Mouse (Mus musculus) forebrain, embryonic 15.5 days (tissue): ENCODE results near the gene 1810055G02Rik. TPM values are rescaled to one million over a fixed set of nuclear protein-coding genes. Genes with fewer than 3 reads are reported as not detected.

Experiments used
- ATAC-seq: fragments of 200-750 bp; cut with Nextera tagmentation; replicated peaks from 2 replicates; pipeline ENCODE4 v1.8.0; 2017; ENCODE audit warnings: mild to moderate bottlenecking, moderate TSS enrichment, moderate library complexity
- H3K27ac ChIP-seq: fragments of 300-500 bp; sonication (generic); replicated peaks from 2 replicates; pipeline ENCODE4 v1.5.1; 2015; ENCODE audit warnings: mild to moderate bottlenecking, inconsistent platforms
- H3K27me3 ChIP-seq: fragments of 300-500 bp; sonication (generic); 2 replicates; pipeline ENCODE4 v1.6.1; 2015; ENCODE audit warnings: inconsistent platforms
- H3K36me3 ChIP-seq: fragments of 300-500 bp; sonication (generic); 2 replicates; pipeline ENCODE4 v1.6.1; 2015; ENCODE audit warnings: mild to moderate bottlenecking, inconsistent platforms
- H3K4me1 ChIP-seq: fragments of 300-500 bp; sonication (generic); 2 replicates; pipeline ENCODE4 v1.6.1; 2015; ENCODE audit warnings: inconsistent platforms
- H3K4me2 ChIP-seq: fragments of 300-500 bp; sonication (generic); replicated peaks from 2 replicates; pipeline ENCODE4 v1.6.1; 2015; ENCODE audit warnings: mild to moderate bottlenecking, inconsistent platforms
- H3K4me3 ChIP-seq: fragments of 300-500 bp; sonication (generic); 2 replicates; pipeline ENCODE4 v1.5.1; 2015; ENCODE audit warnings: mild to moderate bottlenecking, inconsistent platforms
- H3K9ac ChIP-seq: fragments of 300-500 bp; sonication (generic); replicated peaks from 2 replicates; pipeline ENCODE4 v1.6.1; 2015; ENCODE audit warnings: mild to moderate bottlenecking, inconsistent platforms
- H3K9me3 ChIP-seq: fragments of 300-500 bp; sonication (generic); 2 replicates; pipeline ENCODE4 v1.6.1; 2016; ENCODE audit warnings: inconsistent platforms
- WGBS: fragments of 180-500 bp; shearing (Covaris S2); methylation state at CpG from one replicate; pipeline ENCODE4 v1.1.7; 2015; ENCODE audit warnings: mixed read lengths; 5-methylcytosine and 5-hydroxymethylcytosine counted together
- polyA plus RNA-seq: library from polyadenylated mRNA; unstranded; fragments of >200 nt; fragmentation: Nextera tagmentation; extraction: Ambion mirVana; gene quantifications from 2 replicates; pipeline ENCODE4 v1.2.1, GENCODE M21; 2015

1810055G02Rik gene
- polyA plus RNA-seq, 1 experiment from 2014 or later: 31.3 TPM

DNA sequence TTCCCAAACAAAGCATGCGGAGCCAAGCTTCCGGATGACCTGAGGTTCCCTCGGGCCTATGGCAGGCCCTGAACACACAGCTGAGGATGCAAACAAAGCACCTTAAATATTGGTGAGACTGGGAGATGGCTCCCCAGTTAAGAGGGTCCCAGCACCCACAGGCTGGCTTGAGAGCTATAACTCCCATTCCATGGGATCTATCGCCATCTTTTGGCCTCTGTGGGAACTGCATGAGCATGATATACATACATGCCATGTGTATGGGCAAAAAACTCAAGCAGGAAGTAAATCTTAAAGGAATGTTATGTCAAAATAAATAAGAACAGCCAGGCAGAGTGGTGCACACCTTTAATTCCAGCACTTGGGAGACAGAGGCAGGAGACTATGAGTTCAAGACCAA, 15.8 kb downstream of the 1810055G02Rik start:
- 79% methylated on average over 4 of the region's 4 CpGs for WGBS

DNA sequence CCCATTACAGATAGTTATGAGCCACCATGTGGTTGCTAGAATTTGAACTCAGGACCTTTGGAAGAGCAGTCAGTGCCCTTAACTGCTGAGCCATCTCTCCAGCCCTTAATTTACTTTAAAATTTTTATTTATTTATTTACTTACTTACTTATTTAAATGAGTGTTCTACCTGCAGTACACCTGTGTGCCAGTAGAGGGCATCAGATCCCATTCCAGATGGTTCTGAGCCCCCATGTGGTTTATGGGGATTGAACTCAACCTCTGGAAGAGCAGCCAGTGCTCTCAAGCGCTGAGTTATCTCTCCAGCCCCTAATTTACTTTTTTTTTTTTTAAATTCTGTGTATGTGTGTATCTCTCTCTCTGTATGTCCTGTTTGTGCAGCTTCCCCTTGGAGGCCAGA, 16.7 kb downstream of the 1810055G02Rik start:
- no peak overlapping the region for H3K4me3 ChIP-seq
- H3K27me3 ChIP-seq: no peaks in the 10 kb centered on the region
- no peak for ATAC-seq
- no peak overlapping the region for H3K4me2 ChIP-seq
- no peaks in the 10 kb centered on the region for H3K36me3 ChIP-seq
- H3K9me3 ChIP-seq: no peaks in the 10 kb centered on the region
- no peak overlapping the region for H3K9ac ChIP-seq
- H3K4me1 ChIP-seq: no peaks in the 10 kb centered on the region
- WGBS: 17% methylated on average over 1 of the region's 1 CpGs
- no peak overlapping the region for H3K27ac ChIP-seq

More for the DNA sequence above, 15.8 kb downstream of the 1810055G02Rik start:
- no peaks in the 10 kb centered on the region for H3K9me3 ChIP-seq
- no peak for ATAC-seq
- no peak overlapping the region for H3K4me2 ChIP-seq
- no peaks in the 10 kb centered on the region for H3K27me3 ChIP-seq
- H3K4me1 ChIP-seq: peaks cover 7% of the 10 kb centered on the region
- no peak overlapping the region for H3K4me3 ChIP-seq
- no peak overlapping the region for H3K9ac ChIP-seq
- no peaks in the 10 kb centered on the region for H3K36me3 ChIP-seq
- no peak overlapping the region for H3K27ac ChIP-seq

DNA sequence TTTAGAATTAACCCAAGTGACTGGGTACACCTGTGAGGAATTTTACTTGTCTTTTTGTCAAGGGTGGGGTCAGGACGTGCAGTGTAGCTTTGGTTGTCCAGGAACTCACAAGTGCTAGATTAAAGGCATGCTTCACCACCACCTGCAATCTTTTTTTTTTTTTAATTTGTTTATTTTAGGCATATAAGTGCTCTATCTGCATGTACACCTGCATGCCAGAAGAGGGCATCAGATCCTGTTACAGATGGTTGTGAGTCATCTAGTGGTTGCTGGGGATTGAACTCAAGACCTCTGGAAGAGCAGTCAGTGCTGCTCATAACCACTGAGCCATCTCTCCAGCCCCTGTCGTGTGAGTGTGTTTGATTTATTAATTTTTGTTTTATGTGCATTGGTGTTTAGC, 20.8 kb downstream of the 1810055G02Rik start:
- H3K4me1 ChIP-seq: no peaks in the 10 kb centered on the region
- H3K27ac ChIP-seq: no peak overlapping the region
- H3K27me3 ChIP-seq: no peaks in the 10 kb centered on the region
- no peak overlapping the region for H3K9ac ChIP-seq
- WGBS: 80% methylated on average over 2 of the region's 2 CpGs
- no peak overlapping the region for H3K4me2 ChIP-seq
- no peaks in the 10 kb centered on the region for H3K36me3 ChIP-seq
- H3K4me3 ChIP-seq: no peak overlapping the region
- H3K9me3 ChIP-seq: no peaks in the 10 kb centered on the region
- no peak for ATAC-seq

DNA sequence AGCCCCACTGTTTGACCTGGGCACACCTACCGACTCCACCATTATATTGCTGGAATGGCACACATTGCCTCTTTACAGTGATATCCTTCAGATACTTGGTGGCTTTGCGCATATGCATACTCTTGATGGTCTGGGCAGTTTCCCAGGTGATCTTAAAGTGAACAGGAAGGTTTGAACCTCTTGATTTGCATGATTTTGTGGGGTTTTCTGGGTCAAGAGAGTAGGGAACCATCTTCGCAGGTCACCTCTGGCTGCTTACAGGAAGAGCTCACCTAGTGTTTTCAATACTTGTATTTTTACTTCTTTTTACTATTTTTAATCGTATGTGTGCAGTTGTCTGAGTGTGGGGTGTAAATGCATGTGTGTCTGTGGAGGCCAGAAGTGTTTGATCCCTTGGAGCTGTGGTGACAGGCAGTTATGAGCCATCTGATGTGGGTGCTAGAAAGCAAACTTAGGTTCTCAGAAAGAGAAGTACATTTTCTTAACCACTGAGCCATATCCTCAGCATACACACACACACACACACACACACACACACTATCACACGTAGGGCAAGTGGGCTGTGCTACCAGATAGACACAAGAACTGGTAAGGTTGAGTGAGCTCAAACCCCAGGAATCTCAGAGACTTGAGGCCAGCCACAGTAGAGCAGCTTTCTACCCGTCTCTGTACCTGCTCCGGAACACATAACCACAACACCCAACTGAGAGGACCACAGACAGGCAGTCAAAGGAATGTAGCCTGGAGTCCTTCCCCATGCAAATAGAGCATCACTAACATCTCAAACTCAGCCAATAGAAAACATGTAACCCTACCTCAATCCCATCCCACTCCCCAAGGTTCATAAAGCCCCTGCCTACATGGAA, 22.9 kb downstream of the 1810055G02Rik start:
- Histone ChIP-seq H3K27me3 (no peaks in the 10 kb centered on the region), H3K36me3 (no peaks in the 10 kb centered on the region), H3K27ac (no peak overlapping the region), H3K9ac (no peak overlapping the region), H3K4me2 (no peak overlapping the region), H3K4me3 (no peak overlapping the region), H3K4me1 (no peaks in the 10 kb centered on the region), H3K9me3 (no peaks in the 10 kb centered on the region)
- no peak for ATAC-seq
- 83% methylated on average over 7 of the region's 7 CpGs for WGBS

DNA sequence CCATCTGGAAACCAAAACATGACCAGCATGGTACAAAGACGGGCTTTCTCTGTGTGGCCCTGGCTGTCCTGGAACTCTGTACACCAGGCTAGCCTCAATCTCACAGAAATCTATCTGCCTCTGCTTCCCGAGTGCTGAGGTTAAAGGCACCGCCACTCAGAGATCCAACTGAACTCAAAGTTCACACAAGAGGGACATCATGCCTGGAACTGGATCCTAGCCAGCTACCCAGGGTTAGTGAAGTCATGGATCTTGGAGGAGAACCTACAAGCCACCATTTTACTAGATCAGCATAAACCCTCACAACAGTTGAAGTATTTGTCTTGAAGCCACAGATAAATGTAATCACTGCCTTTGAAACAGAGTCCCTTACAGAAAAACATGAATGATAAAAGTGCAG, 27.9 kb downstream of the 1810055G02Rik start:
- ATAC-seq: no peak
- no peaks in the 10 kb centered on the region for H3K9me3 ChIP-seq
- no peaks in the 10 kb centered on the region for H3K4me1 ChIP-seq
- WGBS: 88% methylated on average over 3 of the region's 3 CpGs
- H3K4me2 ChIP-seq: no peak overlapping the region
- H3K36me3 ChIP-seq: no peaks in the 10 kb centered on the region
- no peaks in the 10 kb centered on the region for H3K27me3 ChIP-seq
- no peak overlapping the region for H3K4me3 ChIP-seq
- no peak overlapping the region for H3K27ac ChIP-seq
- no peak overlapping the region for H3K9ac ChIP-seq

DNA sequence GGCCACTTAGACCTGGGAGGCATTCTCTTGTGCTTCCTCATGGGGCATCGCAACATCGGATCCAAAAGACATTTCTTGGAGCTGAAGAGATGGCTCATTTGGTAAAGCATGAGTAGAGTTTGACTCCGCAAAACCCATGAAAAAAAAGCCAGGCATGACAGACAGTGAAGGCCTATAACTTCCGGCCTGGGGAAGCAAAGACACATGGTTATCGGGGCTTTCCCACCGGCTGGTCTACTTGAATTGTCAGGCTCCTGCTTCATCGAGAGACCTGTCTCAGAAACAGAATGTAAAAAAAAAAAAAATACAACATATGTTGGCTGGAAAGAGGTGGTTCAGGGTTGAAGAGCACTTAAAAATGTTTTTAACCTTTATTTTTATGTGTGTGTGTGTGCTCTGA, 31.6 kb downstream of the 1810055G02Rik start:
- no peak overlapping the region for H3K4me2 ChIP-seq
- WGBS: 94% methylated on average over 7 of the region's 7 CpGs
- no peak for ATAC-seq

DNA sequence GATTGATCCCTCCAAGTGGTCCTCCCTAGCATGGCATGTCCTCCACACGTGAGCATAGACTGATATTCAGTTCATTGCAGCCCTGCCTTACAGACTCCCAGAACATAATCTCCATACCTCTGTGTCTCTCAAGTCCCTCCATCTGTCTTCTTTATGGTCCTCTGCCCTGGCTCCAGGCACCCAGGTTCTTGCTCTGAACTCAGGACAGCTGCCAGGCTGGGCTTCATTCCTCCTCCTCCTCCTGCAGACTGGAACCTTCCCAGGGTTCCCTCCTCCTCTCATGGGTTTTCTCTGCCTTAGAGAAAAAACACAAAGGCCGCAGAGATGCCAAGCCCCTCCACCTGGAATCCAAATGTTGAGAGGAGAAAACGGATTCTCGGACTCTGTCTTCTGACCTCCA, 34.6 kb downstream of the 1810055G02Rik start:
- H3K9me3 ChIP-seq: no peaks in the 10 kb centered on the region
- no peaks in the 10 kb centered on the region for H3K27me3 ChIP-seq
- H3K4me3 ChIP-seq: 0 out of 2 replicates have a peak overlapping the region, but pooled peaks have one; percentile 8
- peak overlapping the region; percentile 63 for H3K27ac ChIP-seq
- H3K9ac ChIP-seq: no peak overlapping the region
- no peak for ATAC-seq
- H3K4me2 ChIP-seq: peak overlapping the region; percentile 19; the same call in 1 of the 2 replicates
- no peaks in the 10 kb centered on the region for H3K36me3 ChIP-seq
- peaks cover 21% of the 10 kb centered on the region for H3K4me1 ChIP-seq
- 36% methylated on average over 4 of the region's 4 CpGs for WGBS

More for the DNA sequence above, 31.6 kb downstream of the 1810055G02Rik start:
- Histone ChIP-seq H3K27ac (no peak overlapping the region), H3K36me3 (no peaks in the 10 kb centered on the region), H3K9ac (no peak overlapping the region), H3K9me3 (no peaks in the 10 kb centered on the region), H3K27me3 (no peaks in the 10 kb centered on the region), H3K4me3 (no peak overlapping the region), H3K4me1 (peaks cover 21% of the 10 kb centered on the region)

DNA sequence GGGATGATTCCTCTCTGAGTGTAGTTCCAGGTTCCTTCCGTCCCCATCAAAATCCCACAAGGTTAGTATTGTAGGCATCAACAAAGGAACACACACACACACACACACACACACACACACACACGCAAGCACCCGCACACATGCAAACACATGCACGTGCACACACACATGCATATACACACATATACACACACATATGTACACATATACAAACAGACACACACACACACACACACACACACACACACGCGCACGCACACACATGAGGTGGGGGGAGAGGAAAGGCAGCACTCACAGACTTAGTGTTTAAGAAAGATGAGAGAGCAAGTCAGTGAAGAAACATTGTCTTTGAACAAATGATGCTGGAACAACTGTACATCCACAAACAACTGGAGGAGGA, 35.3 kb downstream of the 1810055G02Rik start:
- Histone ChIP-seq H3K27me3 (no peaks in the 10 kb centered on the region), H3K9me3 (no peaks in the 10 kb centered on the region), H3K36me3 (no peaks in the 10 kb centered on the region), H3K4me2 (peak overlapping the region; percentile 80), H3K4me1 (peaks cover 21% of the 10 kb centered on the region), H3K27ac (peak overlapping the region; percentile 95; the same call in 1 of the 2 replicates), H3K9ac (no peak overlapping the region), H3K4me3 (peak overlapping the region; percentile 60)
- 75% methylated on average over 7 of the region's 7 CpGs for WGBS
- ATAC-seq: 0 out of 2 replicates have a peak, but pooled peaks have one; percentile 35

DNA sequence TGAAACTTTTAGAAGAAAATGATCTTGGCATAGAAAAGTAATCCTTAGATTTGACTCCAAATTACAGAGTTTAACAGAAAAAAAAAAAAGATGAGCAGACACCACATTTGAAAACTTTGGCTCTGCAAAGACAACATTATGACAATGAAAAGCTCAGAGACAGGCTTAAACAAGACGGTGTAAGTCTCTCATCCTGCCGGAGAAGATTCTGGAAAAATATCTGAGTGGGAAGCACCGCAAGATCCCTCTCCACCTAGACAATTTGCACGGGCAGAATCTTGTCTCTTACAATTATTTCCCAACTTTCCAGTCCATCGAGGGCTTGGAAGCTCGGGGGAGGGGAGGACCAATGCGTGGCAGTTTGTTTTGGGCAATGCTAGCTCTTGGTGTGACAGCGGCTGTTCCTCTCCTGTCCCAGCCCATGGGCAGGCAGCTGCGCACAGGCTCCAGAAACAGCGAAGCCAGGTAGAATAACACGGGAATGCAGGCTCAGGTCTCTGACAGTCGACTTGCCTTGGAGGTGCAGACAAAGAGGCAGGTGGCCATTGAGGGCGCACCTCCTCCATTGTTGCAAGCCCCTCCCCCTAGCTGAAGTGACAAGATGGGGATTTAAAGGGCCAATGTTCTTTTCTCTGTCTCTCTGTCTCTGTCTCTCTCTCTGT, 35.9 kb downstream of the 1810055G02Rik start:
- ATAC-seq: peak; percentile 81
- peaks cover 21% of the 10 kb centered on the region for H3K4me1 ChIP-seq
- no peaks in the 10 kb centered on the region for H3K9me3 ChIP-seq
- H3K27ac ChIP-seq: peak overlapping the region; percentile 95
- 3% methylated on average over 13 of the region's 13 CpGs for WGBS
- H3K36me3 ChIP-seq: no peaks in the 10 kb centered on the region
- H3K9ac ChIP-seq: peak overlapping the region; percentile 83
- peak overlapping the region; percentile 80 for H3K4me2 ChIP-seq
- peak overlapping the region; percentile 60 for H3K4me3 ChIP-seq
- no peaks in the 10 kb centered on the region for H3K27me3 ChIP-seq

DNA sequence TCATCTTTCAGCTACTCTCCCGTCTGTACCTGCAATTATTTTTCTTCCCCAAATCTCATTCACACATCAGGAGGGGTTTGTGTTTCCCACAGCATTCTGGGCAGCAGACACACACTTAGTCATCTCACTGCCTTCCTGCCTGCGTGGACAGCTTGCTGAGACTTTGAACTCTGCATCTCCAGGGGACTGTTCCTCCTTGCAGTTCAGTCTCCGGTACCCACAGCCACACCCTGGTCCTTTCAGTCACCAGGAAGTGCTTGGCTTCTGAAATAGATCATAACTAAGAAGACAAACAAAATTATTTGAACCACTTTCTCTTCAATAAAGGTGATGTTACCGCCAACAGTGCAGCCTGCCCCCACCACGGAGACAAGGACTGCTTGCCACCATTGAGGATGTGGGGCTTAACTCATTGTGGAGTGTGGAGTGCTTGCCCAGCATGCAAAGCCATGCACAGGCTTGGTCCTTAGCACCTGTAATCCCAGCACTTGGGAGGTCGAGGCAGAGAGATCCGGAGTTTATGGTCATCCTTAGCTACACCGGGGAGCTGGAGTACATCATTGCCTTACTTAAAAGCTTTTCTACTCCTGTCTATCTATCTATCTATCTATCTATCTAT, 44.6 kb downstream of the 1810055G02Rik start:
- H3K4me1 ChIP-seq: no peaks in the 10 kb centered on the region
- WGBS: 60% methylated on average over 8 of the region's 8 CpGs
- no peak overlapping the region for H3K4me2 ChIP-seq
- H3K9me3 ChIP-seq: no peaks in the 10 kb centered on the region
- ATAC-seq: no peak
- H3K27ac ChIP-seq: no peak overlapping the region
- H3K4me3 ChIP-seq: no peak overlapping the region
- no peak overlapping the region for H3K9ac ChIP-seq
- H3K36me3 ChIP-seq: no peaks in the 10 kb centered on the region
- H3K27me3 ChIP-seq: no peaks in the 10 kb centered on the region

DNA sequence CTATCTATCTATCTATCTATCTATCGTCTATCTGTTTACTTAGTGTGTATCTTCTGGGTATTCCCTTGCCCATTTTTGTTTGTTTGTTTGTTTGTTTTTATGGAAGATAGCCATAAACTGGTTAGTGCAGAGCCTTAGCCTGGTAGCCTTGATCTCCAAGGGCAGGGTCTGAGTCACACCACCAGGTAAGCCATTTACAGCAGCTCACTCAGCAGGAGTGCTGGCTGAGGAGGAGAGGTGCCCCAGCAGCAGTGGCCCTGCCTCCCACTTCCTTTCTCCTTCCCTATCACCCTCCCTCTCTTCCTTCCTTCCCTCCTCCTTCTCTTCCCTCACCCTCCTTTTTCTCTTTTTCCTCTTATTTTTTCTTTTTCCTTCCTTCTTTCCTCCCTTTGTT, 45.1 kb downstream of the 1810055G02Rik start:
- no peaks in the 10 kb centered on the region for H3K4me1 ChIP-seq
- H3K36me3 ChIP-seq: no peaks in the 10 kb centered on the region
- ATAC-seq: no peak
- H3K4me3 ChIP-seq: no peak overlapping the region
- no peak overlapping the region for H3K27ac ChIP-seq
- no peaks in the 10 kb centered on the region for H3K27me3 ChIP-seq
- no peak overlapping the region for H3K9ac ChIP-seq
- H3K4me2 ChIP-seq: no peak overlapping the region
- 97% methylated on average over 1 of the region's 1 CpGs for WGBS
- H3K9me3 ChIP-seq: no peaks in the 10 kb centered on the region

DNA sequence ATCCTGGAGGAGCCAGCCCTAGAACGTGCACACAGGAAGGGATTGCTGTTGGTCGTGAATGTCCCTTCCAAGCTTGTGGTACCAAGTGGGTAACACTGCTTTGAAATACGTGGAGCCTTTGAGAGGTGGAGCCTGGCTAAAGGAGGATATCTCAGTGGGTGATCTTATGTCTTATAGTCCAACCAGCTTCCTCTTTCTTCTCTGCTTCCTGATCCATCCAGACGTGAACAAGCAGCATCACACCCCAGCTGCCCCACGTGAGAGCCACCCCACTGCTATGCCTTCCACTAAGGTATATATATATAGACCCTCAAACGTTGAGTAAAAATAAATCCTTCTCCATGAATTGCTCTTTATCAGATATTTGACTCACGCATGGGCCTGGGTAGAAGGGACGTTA, 45.6 kb downstream of the 1810055G02Rik start:
- H3K36me3 ChIP-seq: no peaks in the 10 kb centered on the region
- H3K4me1 ChIP-seq: no peaks in the 10 kb centered on the region
- WGBS: 61% methylated on average over 8 of the region's 8 CpGs
- no peaks in the 10 kb centered on the region for H3K9me3 ChIP-seq
- no peak overlapping the region for H3K9ac ChIP-seq
- no peak overlapping the region for H3K27ac ChIP-seq
- no peak overlapping the region for H3K4me2 ChIP-seq
- no peak for ATAC-seq
- H3K4me3 ChIP-seq: no peak overlapping the region
- no peaks in the 10 kb centered on the region for H3K27me3 ChIP-seq
